Mouse (Mus musculus) heart, adult 2 months (tissue): Measurements from ENCODE around the gene Lcp2.

Experiments
- CTCF ChIP-seq: fragments of 200-600 bp; IDR thresholded peaks from 2 replicates; pipeline ENCODE4 v1.8.1; 2022; ENCODE audit warnings: antibody characterized with exemption, mild to moderate bottlenecking, moderate library complexity
- POLR2A ChIP-seq: fragments of 200-500 bp; IDR thresholded peaks from 2 replicates; pipeline ENCODE4 v1.6.1; 2011; ENCODE audit warnings: mild to moderate bottlenecking, low read depth, low read length, control low read depth; ENCODE audit not compliant: insufficient read depth

DNA sequence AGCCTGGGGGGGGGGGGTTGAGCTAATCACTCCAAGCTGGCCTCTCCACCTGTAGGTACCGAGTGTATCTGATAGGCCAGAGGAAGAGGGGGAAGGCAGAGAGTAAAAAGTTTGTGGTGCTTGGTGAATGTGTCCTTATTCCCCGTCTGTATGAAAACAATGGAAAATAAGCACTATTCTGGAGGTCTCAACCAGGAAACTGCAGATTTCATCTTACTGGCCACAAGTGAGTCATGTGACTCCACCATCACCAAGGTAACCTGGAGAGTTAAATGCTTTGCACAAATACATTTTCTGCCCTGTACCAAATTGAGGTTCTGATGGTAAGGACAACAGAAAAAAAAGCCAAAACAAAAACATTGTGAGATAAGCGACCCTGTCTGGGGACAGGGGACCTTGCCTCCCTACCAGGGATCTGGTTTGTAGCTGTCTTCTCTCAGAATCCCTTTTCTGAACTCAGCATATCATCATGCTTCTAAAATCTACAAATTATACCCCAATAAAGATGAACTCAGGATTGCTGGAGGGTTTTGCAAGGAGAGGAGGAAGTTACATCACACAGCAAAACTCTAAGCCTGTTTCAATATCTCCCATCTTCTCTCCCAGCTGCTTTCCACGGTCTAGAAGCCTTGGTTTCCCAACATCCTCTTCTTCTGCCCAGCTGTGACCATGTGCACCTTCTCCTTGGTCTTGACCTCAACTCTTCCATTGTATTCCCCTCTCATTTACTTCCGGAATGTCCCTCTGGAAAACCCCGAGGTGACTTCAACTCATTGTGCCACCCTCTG lies 6.5 kb downstream of the Lcp2 start:
- TF ChIP-seq CTCF (no peak), POLR2A (no peak)
